Mouse (Mus musculus) brain, adult 2 months (tissue): ENCODE results near the gene Olfr1392.
A peak's percentile ranks its signal among the peaks of the same experiment; 100 is the strongest.
"Not testable (repeated sequence)": the region's sequence is repeated elsewhere in the genome, so short reads cannot be mapped to it uniquely, and the experiment has no call there.

Experiments
- DNase-seq: peaks from one replicate; pipeline ENCODE4 v3.0.0; 2011; ENCODE audit warnings: low read depth, low spot score

Olfr1392 gene

GRCm38 (mm10) chr11:49304441-49304840 is 19.4 kb downstream of the Olfr1392 start, which contains the start of gene Olfr10:
Olfr10 (plus strand) TSS chr11:49304741.
- no peak for DNase-seq

- not testable (repeated sequence) for DNase-seq
These were observed 23.5 kb downstream of the Olfr1392 start for GRCm38 (mm10) chr11:49308547-49308946.

GRCm38 (mm10) chr11:49322442-49322841 is 37.4 kb downstream of the Olfr1392 start, which contains the start of gene Olfr1391:
Olfr1391 (plus strand) TSS chr11:49322742.
- no peak for DNase-seq

- peak; percentile 63 for DNase-seq
These were observed 41.6 kb downstream of the Olfr1392 start for GRCm38 (mm10) chr11:49326726-49327125.

GRCm38 (mm10) chr11:49329686-49330085 is 44.6 kb downstream of the Olfr1392 start:
- DNase-seq: peak; percentile 55

- DNase-seq: no peak
These were observed 49.8 kb downstream of the Olfr1392 start, which contains the start of gene Olfr1390 for GRCm38 (mm10) chr11:49334888-49335287. Olfr1390 (plus strand) TSS chr11:49335188.

GRCm38 (mm10) chr11:49337150-49337832 is 52.2 kb downstream of the Olfr1392 start:
- no peak for DNase-seq
